Mouse (Mus musculus): ENCODE results near the gene Gnb5. TPM values are rescaled to one million over a fixed set of nuclear protein-coding genes. Genes with fewer than 3 reads are reported as not detected.

Gnb5 gene
- polyA plus RNA-seq, 1 experiment from 2014 or later: 70.1 TPM

Other genes starting within 250 kb of the Gnb5 start
- 36.4 and 48.0 TPM in 2 replicates for gene Myo5a, start 235.3 kb upstream of the Gnb5 start, polyA plus RNA-seq (2014; fragmentation: Nextera tagmentation; extraction: Ambion mirVana)
- 0.64 and 0.72 TPM in 2 replicates for gene Myo5c, start 74.3 kb upstream of the Gnb5 start, polyA plus RNA-seq (2014; fragmentation: Nextera tagmentation; extraction: Ambion mirVana)
- not detected in 2 replicates for gene Bcl2l10, start 41.5 kb downstream of the Gnb5 start, polyA plus RNA-seq (2014; fragmentation: Nextera tagmentation; extraction: Ambion mirVana)
- gene Mapk6, start 103.7 kb downstream of the Gnb5 start, polyA plus RNA-seq (2014; fragmentation: Nextera tagmentation; extraction: Ambion mirVana): 155 and 208 TPM in 2 replicates
- 39.8 and 41.5 TPM in 2 replicates for gene Leo1, start 135.2 kb downstream of the Gnb5 start, polyA plus RNA-seq (2014; fragmentation: Nextera tagmentation; extraction: Ambion mirVana)